Mouse (Mus musculus) thymus, postnatal 0 days (tissue): ENCODE data around the gene C130050O18Rik. TPM values are rescaled to one million over a fixed set of nuclear protein-coding genes. Genes with fewer than 3 reads are reported as not detected.

ENCODE experiments used
- DNase-seq: peaks from one replicate; pipeline ENCODE4 v3.0.0-alpha.2; 2015; ENCODE audit warnings: low spot score
- microRNA counts: library from miRNA; unstranded; fragments of <30 nt; microRNA quantifications from one replicate; lab custom pipeline; 2015
- microRNA-seq: library from miRNA; unstranded; fragments of <30 nt; microRNA quantifications from one replicate; pipeline ENCODE4, GENCODE M21; 2016; ENCODE audit warnings: borderline number of aligned reads
- polyA plus RNA-seq: library from polyadenylated mRNA; unstranded; fragments of >200 nt; fragmentation: Nextera tagmentation; extraction: Ambion mirVana; gene quantifications from 2 replicates; pipeline ENCODE4 v1.2.1, GENCODE M21; 2015

C130050O18Rik gene
- polyA plus RNA-seq, 1 experiment from 2014 or later, result 0.79 TPM

- DNase-seq, result no peak
These were observed 48.0 kb downstream of the C130050O18Rik start for GRCm38 (mm10) chr5:139453031-139453430.

- no peak for DNase-seq
These were observed 50.1 kb downstream of the C130050O18Rik start for GRCm38 (mm10) chr5:139455166-139455565.

- DNase-seq, result no peak
These were observed 52.2 kb downstream of the C130050O18Rik start for GRCm38 (mm10) chr5:139457241-139457640.

DNA sequence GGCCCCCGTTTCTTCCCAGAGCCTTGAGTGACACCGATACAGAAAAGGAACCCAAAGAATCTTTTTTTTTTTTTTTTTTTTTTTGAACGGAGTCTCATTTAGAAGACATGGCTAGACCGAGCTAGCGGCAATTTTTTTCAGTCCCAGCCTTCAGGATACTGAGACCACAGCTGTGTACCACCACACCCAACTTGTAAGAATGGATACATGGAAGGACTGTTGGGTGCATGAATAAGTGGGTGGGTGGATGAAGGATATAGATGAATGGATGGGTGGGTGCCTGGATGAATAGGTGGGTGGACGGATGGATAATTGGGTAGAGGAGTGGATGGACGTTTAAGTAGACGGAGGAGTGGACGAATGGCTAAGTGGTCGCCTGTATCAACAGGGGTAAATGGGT, 54.9 kb downstream of the C130050O18Rik start:
- no peak for DNase-seq

DNA sequence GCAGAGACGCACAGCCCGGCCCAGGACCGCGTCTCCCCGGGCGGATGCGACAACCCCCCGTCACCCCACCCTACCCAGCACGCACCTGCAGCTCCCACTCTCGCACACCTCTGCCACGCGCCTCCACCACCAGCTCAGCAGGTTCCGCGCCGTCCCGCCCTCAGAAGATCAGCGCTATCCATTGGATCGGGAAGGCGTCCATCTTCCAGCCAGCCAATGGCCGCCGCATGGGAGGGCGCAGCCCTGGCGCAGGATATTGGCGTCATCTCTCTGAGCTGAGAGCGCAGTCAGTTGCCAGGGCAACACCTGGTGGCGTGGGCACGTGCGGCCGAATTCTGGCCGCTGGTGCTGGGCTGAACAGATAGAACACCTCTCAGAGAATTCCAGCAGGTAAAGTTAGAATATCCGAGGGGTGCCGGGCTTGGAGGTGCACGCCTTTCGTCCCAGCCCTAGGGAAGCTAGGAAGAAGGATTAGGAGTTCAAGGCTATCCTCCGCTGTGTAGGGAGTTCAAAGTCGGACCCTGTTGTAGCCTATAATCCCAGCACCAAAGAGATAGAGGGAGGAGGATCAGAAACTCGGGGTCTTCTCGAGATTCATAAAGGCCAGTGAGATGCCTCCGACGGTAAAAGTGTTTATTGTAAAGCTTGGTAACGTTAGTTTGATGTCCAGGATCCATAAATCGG, 55.4 kb downstream of the C130050O18Rik start, which contains the start of gene 3110082I17Rik:
Gene 3110082I17Rik, minus strand, starts transcription at position 144 of the 684 bp plus-strand sequence.
- DNase-seq, result peak; percentile 96

- DNase-seq, result no peak
These were observed 59.8 kb downstream of the C130050O18Rik start for GRCm38 (mm10) chr5:139464874-139465273.

MicroRNAs encoded within 50 kb of the gene (microRNA counts, 519-probe panel; counts per million panel counts)
- 473 counts per million, percentile 71 among the panel's probes with 10 or more counts for microRNA mmu-miR-339-3p (lab: Ali Mortazavi, UCI)
- 473 counts per million, percentile 71 among the panel's probes with 10 or more counts for microRNA mmu-miR-339-5p (lab: Ali Mortazavi, UCI)

Small RNA genes lying within 50 kb of the gene (microRNA-seq; reads per million reads assigned to microRNA genes)
- gene Mir339, result 455 reads per million, percentile 62 among the genes with 10 or more reads in this experiment

Other genes with a start within 250 kb of the C130050O18Rik start
- 19.0 and 19.4 TPM in 2 replicates for gene Sun1, start 204.6 kb upstream of the C130050O18Rik start, polyA plus RNA-seq
- gene Get4, start 153.0 kb upstream of the C130050O18Rik start, polyA plus RNA-seq, result 184 and 200 TPM in 2 replicates
- gene Adap1, start 79.7 kb upstream of the C130050O18Rik start, polyA plus RNA-seq, result 3.1 TPM in 2 replicates
- gene Cox19, start 53.9 kb upstream of the C130050O18Rik start, polyA plus RNA-seq, result 110 and 112 TPM in 2 replicates
- not detected in 2 replicates for gene Cyp2w1, start 52.7 kb upstream of the C130050O18Rik start, polyA plus RNA-seq
- 5.5 and 7.4 TPM in 2 replicates for gene Gpr146, start 27.6 kb upstream of the C130050O18Rik start, polyA plus RNA-seq
- 5.2 and 6.1 TPM in 2 replicates for gene Gper1, start 17.9 kb downstream of the C130050O18Rik start, polyA plus RNA-seq
- 19.6 and 19.9 TPM in 2 replicates for gene 3110082I17Rik, start 55.2 kb downstream of the C130050O18Rik start, polyA plus RNA-seq
- gene Zfand2a, start 79.3 kb downstream of the C130050O18Rik start, polyA plus RNA-seq, result 4.7 and 4.8 TPM in 2 replicates
- gene Uncx, start 138.2 kb downstream of the C130050O18Rik start, polyA plus RNA-seq, result 0.06 and 0.17 TPM in 2 replicates